Mouse (Mus musculus): ENCODE measurements around the gene Olfr1418. TPM values are rescaled to one million over a fixed set of nuclear protein-coding genes. Genes with fewer than 3 reads are reported as not detected.
A peak's percentile ranks its signal among the peaks of the same experiment; 100 is the strongest.
"Not testable (repeated sequence)": the region's sequence is repeated elsewhere in the genome, so short reads cannot be mapped to it uniquely, and the experiment has no call there.

The Olfr1418 gene
- not detected for total RNA-seq (2021)
- long read RNA-seq: 0 reads

DNA sequence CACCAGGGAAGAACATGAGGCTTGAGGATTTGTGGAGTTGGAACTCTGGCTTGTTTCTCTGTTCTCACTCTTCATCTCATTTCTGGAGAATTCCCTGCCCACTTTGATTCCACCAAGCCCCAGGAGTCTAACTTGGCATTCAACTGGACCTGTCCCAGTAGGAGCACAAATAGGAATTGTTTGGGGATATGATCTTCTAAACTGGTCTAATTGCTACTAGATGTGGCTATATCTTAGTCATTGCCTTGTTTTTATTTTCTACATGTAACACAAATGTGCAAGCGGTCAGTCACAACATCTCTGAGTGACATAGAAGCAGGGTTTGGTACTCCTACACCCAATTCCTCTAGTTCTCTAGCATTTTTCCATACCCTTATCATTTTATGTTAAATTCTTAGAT is at the start of gene Olfr1418:
Olfr1418 (minus strand) TSS at position 101 of the 400 bp plus-strand sequence.
- DNase-seq (ENCODE audit: low spot score in 2 of 2): no peak

- no peak for DNase-seq (ENCODE audit: low spot score in 2 of 2)
These were observed 25.4 kb upstream of the Olfr1418 start, which contains the start of gene Olfr1420 for GRCm38 (mm10) chr19:11886265-11886664. TSS of gene Olfr1420 (plus strand) at chr19:11886565.

- not testable (repeated sequence) for DNase-seq (ENCODE audit: low spot score in 2 of 2)
These were observed 17.5 kb upstream of the Olfr1418 start for GRCm38 (mm10) chr19:11878404-11878803.

DNA sequence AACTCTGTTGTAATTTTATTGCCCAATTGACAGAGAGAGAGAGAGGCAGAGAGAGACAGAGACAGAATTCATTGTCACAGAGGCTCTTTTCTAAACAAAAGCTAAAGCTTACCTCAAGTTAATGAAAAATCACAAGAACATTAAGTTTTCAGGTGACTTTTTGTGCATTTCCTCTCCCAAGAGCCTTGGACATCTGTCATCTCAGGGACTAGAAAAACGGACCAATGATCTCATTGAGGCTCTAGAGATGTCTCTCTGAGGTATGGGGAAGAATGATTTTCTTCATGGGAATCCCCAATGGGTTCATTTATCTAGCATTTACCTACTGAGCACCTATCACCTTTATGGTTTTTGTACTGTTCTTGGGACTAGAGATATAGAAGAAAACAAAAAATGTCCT is 14.1 kb upstream of the Olfr1418 start, which contains the start of gene Olfr1419:
Olfr1419 (minus strand) TSS at position 101 of the 400 bp plus-strand sequence.
- no peak for DNase-seq (ENCODE audit: low spot score in 2 of 2)

GRCm38 (mm10) chr19:11867837-11868236 is 7.0 kb upstream of the Olfr1418 start:
- no peak for DNase-seq (ENCODE audit: low spot score in 2 of 2)

- DNase-seq (ENCODE audit: low spot score in 2 of 2): no peak
These were observed 4.4 kb downstream of the Olfr1418 start for GRCm38 (mm10) chr19:11856506-11856905.

GRCm38 (mm10) chr19:11854821-11855220 is 6.0 kb downstream of the Olfr1418 start:
- no peak for DNase-seq (ENCODE audit: low spot score in 2 of 2)

DNA sequence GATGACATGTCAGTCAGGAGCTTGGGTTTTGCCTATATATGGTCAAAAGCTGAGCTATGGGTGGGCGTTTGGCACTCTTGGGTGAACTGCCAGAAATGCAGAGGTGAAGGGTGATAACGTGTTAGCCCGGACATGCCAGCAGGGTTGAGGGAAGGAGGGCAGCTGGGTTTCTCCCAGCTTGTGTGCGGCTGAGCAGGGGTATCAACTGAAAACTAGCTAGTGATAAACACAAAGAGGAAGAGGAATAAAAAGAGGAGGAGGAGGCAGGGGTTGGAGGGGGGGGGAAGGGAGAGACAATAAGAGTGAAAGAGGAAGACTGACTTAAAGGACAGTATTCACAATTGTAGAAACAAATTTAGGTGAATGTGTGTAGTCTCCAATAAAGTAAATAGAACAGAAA is 8.2 kb downstream of the Olfr1418 start:
- no peak for DNase-seq (ENCODE audit: low spot score in 2 of 2)

DNA sequence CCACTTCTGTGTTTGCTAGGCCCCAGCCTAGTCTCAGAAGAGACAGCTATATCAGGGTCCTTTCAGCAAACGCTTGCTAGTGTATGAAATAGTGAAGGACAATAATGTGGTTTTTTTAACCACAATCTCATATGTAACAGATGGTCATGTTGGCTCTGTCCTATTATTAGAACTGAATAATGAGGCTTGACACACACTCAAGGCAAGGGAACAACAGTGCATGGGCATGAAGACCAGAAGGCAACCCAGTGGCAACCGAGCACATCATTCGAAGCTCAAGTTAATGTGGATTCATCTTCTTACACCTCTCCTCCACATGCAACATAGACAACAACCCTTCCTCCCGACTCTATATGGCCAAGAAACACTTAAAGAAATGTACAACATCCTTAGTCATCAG is 14.5 kb downstream of the Olfr1418 start:
- no peak for DNase-seq (ENCODE audit: low spot score in 2 of 2)

GRCm38 (mm10) chr19:11839119-11839518 is 21.7 kb downstream of the Olfr1418 start, which contains the start of gene Olfr1417:
TSS of gene Olfr1417 (minus strand) at chr19:11839219.
- no peak for DNase-seq (ENCODE audit: low spot score in 2 of 2)

GRCm38 (mm10) chr19:11823346-11824065 is 37.4 kb downstream of the Olfr1418 start:
- DNase-seq (ENCODE audit: low spot score in 2 of 2): no peak

- peak in 1 of 2 experiments; percentile 23 for DNase-seq (ENCODE audit: low spot score in 2 of 2)
These were observed 40.7 kb downstream of the Olfr1418 start for GRCm38 (mm10) chr19:11820211-11820610.

GRCm38 (mm10) chr19:11819800-11820199 is 41.1 kb downstream of the Olfr1418 start:
- peak; percentile 78 to 81 for DNase-seq (ENCODE audit: low spot score in 2 of 2)

DNA sequence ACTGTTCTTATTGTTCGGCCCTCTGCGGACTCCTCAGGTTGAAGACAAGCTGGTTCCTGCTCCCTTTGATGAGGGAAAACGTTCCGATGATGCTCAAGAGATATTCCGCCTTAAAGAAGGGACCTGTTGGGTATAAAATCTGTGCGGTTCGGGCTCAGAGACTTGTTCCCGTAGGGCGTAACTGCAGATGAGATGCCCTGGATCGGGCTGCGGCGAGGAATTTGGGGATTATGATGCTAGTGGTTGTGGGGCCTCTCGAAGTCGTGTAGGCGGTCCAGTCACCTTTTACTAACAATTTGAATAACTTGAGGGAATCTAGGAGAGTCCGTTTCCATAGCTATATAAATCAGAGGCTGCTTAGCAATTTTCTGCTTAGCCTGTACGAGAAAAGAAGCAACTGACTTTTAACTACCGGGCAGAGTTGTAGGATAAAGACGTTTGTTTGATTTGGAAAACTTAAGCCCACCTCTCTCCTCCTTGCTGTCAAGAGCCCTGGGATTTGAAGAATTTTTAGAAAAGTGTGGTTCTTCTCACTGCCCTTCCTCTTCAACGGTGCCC is 41.6 kb downstream of the Olfr1418 start, which contains the start of gene Stx3:
Stx3 (minus strand) TSS at position 261 of the 558 bp plus-strand sequence.
- DNase-seq (ENCODE audit: low spot score in 2 of 2): no peak

DNA sequence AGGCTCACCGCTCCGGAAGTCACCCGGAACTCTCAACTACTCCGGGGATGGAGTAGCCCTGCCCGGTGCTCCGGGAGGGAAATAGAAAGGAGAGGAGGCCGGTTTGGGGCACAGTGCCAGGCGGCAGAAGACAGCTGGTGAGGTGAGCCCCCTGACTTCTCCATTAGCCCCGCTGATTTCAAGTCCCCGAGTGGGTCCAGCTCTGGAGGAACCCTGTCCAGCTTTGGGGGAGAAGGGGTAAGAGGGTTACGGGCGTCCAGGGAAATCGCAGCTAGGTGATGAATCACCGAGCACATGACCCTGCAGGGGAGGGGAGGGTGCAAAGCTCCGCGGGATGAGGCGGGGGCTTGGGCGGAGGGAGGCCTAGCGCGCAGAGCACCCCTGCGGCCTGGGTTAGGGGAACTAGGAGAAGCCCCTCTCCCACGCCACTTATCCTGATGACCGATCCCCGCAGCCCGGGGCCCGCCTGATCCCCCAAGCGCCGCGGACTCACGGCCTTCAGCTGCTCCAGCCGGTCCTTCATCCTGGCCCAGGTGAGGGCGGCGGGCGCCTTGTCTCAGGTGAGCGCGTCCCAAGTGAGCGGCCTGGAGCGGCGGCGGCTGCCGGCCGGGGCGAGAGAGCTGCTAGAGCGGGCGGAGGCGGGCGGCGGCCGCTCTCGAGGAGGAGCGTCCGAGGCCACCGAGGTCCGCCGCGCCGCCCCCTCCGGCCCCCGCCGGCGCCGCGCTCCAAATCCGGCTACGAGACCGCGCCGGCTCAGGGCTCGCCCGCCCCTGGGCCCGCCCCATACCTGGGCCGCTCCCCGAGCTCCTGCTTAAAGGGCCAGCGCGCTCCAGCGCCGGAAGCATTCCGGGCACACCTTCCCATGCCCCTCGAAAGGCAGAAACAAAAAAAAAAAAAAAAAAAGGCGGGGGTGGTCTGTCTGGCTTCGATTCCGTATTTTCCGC is 42.4 kb downstream of the Olfr1418 start:
- DNase-seq (ENCODE audit: low spot score in 2 of 2): peak; percentile 36 to 55

- DNase-seq (ENCODE audit: low spot score in 2 of 2): no peak
These were observed 43.3 kb downstream of the Olfr1418 start for GRCm38 (mm10) chr19:11817586-11817985.

- DNase-seq (ENCODE audit: low spot score in 2 of 2): no peak
These were observed 44.2 kb downstream of the Olfr1418 start for GRCm38 (mm10) chr19:11816706-11817105.

DNA sequence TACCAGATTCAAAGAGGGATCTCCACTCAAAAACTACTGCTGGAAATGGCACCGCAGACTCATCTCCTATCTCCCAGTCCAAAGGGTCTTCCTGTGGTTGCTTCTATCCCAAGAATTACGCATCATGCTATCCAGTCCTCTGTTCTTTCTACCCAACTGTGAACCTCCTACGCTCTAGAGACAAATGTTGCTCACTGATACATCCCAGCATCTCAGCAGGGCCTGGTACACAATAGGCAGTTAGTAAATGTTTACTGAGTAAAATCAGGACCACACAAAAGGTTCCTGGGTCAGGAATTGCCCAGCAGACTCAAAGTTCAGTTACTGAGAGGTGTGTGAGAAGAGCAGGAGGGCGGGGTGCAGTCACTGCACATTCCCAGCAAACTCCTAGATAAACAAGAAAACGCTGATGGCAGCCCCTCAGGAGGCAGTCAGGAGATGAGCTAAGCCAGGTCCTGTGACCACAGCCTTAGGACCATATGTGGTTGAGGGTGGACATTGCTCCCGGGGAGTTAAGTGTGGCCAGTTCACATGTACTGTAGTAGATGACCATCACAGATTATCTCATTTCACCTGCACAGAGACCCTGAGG is 46.0 kb downstream of the Olfr1418 start:
- DNase-seq (ENCODE audit: low spot score in 2 of 2): no peak

DNA sequence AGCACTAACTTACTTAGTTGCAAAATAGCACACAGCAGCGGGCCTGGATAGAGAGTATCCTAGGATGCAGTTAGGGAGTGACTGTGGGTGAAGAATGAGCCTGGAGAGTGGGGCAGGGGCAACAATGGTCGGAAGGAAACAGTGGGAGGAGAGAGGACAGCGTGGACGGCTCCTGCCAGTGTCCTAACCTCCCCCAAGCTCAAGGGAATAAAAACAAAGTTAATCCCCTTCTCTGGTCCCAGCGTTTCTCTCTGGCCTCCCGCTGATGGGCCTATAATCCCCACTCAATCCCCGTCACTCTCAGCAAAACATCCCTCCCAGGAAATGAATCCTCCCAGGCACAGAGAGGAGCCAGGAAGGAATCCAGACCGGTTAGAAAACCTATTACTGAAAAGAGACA is 47.2 kb downstream of the Olfr1418 start:
- no peak for DNase-seq (ENCODE audit: low spot score in 2 of 2)

DNA sequence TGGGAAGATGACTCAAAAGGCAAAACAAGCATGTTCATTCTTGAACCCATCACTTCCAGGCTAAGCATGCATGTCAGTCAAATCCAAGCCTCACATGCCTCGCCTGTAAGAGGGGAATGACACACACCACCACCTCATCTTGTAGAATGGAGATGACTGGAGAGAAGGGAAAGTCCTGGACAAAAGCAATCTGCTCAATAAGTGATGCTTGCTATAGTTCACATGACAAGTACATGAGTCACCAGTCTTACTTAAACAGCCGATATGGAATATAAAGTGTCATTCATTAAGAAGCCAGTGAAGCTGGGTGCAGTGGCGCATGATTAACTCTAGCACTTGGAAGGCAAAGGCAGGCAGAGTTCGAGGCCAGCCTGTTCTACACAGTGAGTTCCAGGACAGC is 47.7 kb downstream of the Olfr1418 start:
- no peak for DNase-seq (ENCODE audit: low spot score in 2 of 2)
